Mouse (Mus musculus) spleen, embryonic (tissue): Measurements from ENCODE around the gene Tacc3.

Experiments
- CTCF ChIA-PET: fragments of 350-600 bp; sonication (Branson Sonifier 250); formaldehyde crosslinking; loops from one replicate; lab custom pipeline; 2022; lab: Charles Lee

The Tacc3 gene

GRCm38 (mm10) chr5:33657787-33658663, at the start of gene Tacc3, which contains the start of gene Tmem129:
TSS of gene Tacc3 (plus strand) at chr5:33658128.
TSS of gene Tmem129 (minus strand) at chr5:33658416.
- CTCF ChIA-PET: no interaction called here

GRCm38 (mm10) chr5:33609226-33609625, 48.7 kb upstream of the Tacc3 start:
- CTCF ChIA-PET: no interaction called here

- CTCF ChIA-PET: no interaction called here
Measured at GRCm38 (mm10) chr5:33611795-33612194, 46.1 kb upstream of the Tacc3 start.

- CTCF ChIA-PET: no interaction called here
Measured at GRCm38 (mm10) chr5:33614391-33614790, 43.5 kb upstream of the Tacc3 start.

GRCm38 (mm10) chr5:33622671-33623070, 35.3 kb upstream of the Tacc3 start:
- CTCF ChIA-PET: no interaction called here

- CTCF ChIA-PET: no interaction called here
Measured at GRCm38 (mm10) chr5:33623766-33624165, 34.2 kb upstream of the Tacc3 start.

GRCm38 (mm10) chr5:33627968-33628367, 30.0 kb upstream of the Tacc3 start:
- CTCF ChIA-PET: no interaction called here

- CTCF ChIA-PET: interaction anchor here (0.7 to 1.1 kb wide), 3 partner anchors 11 to 40 kb away, joined by 3 read pairs; no protein-coding TSS in a partner anchor
Measured at GRCm38 (mm10) chr5:33628820-33629300, 29.1 kb upstream of the Tacc3 start.

GRCm38 (mm10) chr5:33629301-33629987, 28.5 kb upstream of the Tacc3 start, which contains the start of the genes Fam53a and Gm9903:
TSS of gene Fam53a (minus strand) at chr5:33629635.
TSS of gene Gm9903 (plus strand) at chr5:33629925.
- CTCF ChIA-PET: interaction anchor here (0.8 to 1.1 kb wide), 2 partner anchors 11 to 39 kb away, joined by 3 read pairs; no protein-coding TSS in a partner anchor

GRCm38 (mm10) chr5:33630061-33630460, 27.9 kb upstream of the Tacc3 start:
- CTCF ChIA-PET: no interaction called here

GRCm38 (mm10) chr5:33630615-33631014, 27.3 kb upstream of the Tacc3 start:
- CTCF ChIA-PET: no interaction called here

- CTCF ChIA-PET: no interaction called here
Measured at GRCm38 (mm10) chr5:33632526-33632925, 25.4 kb upstream of the Tacc3 start.

- CTCF ChIA-PET: interaction anchor here (0.5 kb wide), 1 partner anchor 550 kb away, joined by 4 read pairs; no protein-coding TSS in a partner anchor
Measured at GRCm38 (mm10) chr5:33635361-33635760, 22.6 kb upstream of the Tacc3 start.

GRCm38 (mm10) chr5:33637606-33638350, 20.1 kb upstream of the Tacc3 start:
- CTCF ChIA-PET: interaction anchor here (0.6 kb wide), 1 partner anchor 691 kb away, joined by 13 read pairs; no protein-coding TSS in a partner anchor

GRCm38 (mm10) chr5:33638826-33639225, 19.1 kb upstream of the Tacc3 start:
- CTCF ChIA-PET: no interaction called here

- CTCF ChIA-PET: interaction anchor here (1.0 to 1.1 kb wide), 2 partner anchors 11 to 29 kb away, joined by 3 read pairs; partner anchors contain the start of genes Fam53a and Gm9903
Measured at GRCm38 (mm10) chr5:33640652-33641051, 17.3 kb upstream of the Tacc3 start.

GRCm38 (mm10) chr5:33651017-33651416, 6.9 kb upstream of the Tacc3 start:
- CTCF ChIA-PET: no interaction called here

- CTCF ChIA-PET: interaction anchor here (0.8 kb wide), 1 partner anchor 1931 kb away, joined by 5 read pairs; no protein-coding TSS in a partner anchor
Measured at GRCm38 (mm10) chr5:33651541-33651920, 6.4 kb upstream of the Tacc3 start.

GRCm38 (mm10) chr5:33651921-33652782, 5.8 kb upstream of the Tacc3 start, which contains the start of gene Slbp:
TSS of gene Slbp (minus strand) at chr5:33652574.
- CTCF ChIA-PET: interaction anchor here (0.8 kb wide), 1 partner anchor 1930 kb away, joined by 5 read pairs; no protein-coding TSS in a partner anchor

GRCm38 (mm10) chr5:33652783-33653173, 5.2 kb upstream of the Tacc3 start:
- CTCF ChIA-PET: no interaction called here
